Mouse (Mus musculus): ENCODE measurements around the gene Arhgef10l.

Arhgef10l gene

DNA sequence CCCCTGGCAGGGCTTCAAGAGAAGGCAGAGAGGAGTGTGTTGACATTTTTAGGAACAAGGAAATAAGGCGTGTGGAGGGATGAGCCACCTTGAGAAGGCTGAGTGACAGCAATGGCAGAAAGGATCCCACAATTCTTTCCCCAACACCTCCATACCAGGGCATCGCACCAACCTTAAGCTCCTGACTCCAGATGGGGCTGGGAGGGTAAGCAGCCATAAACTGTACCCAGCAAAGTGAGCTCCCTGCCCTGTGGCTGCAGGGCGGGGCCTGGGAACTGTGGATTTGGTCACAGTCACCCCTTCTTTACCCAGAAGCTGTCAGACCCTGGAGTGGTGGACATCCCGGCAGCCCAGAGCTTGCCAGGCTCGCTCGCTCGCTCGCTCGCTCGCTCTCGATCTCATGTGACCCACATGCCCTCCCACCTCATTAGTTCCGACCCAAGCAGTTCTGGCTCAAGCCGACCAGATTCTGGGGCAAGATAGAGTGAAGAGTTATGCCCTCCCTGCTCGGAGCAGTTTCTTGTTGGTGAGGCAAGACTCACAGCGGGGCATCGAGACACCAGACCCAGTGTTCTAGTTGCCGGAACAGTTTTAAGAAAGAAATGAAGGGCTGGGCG lies 4.3 kb downstream of the Arhgef10l start:
- DNase-seq (ENCODE audit: inconsistent age in 2 of 2, low spot score in 1 of 2) = no peak

DNA sequence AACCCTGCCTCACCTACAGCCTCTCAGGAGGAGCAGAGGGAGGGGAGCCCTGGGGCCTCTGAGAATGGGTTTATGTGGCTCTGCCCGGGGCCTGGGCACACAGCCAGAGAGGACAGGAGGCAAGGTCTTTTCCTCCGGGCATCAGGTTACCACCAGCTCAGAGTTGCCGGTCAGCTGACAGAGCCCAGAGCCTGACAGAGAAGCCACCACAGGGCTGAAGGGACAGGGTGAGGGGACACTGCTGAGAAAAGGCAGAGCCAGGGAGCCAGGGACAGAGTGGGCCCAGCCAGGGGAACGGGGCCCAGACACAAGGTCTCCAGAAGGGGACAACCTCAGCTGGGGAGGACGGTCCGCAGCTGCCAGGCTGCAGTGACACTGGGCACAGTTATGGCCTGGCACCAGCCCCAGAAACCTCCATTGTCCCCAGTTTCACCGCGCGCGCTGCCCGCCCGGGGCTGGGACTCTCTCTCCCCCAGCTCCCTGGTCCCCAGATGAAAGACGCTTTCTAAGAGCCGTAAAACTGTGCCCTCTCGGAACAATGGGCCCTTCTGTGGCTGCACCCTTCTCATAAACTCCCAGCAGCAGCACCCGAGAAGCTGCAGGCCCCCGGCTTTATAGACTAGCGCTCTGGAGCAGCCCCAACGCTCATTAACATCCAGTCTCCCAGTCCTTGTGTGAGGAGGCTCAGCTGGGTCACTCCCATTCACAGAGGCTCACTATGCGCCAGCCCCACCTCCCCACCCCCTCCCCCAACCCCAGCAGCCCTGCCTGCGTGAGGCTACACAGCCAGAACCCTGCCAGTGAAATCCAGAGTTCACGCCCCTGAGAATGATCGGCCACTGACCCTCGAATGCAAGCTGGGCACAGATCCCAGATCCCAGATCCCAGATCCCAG lies 7.9 kb downstream of the Arhgef10l start:
- DNase-seq (ENCODE audit: inconsistent age in 2 of 2, low spot score in 1 of 2) = peak; percentile 85 to 93

GRCm38 (mm10) chr4:140656529-140656928 lies 9.3 kb downstream of the Arhgef10l start:
- no peak for DNase-seq (ENCODE audit: inconsistent age in 2 of 2, low spot score in 1 of 2)

DNA sequence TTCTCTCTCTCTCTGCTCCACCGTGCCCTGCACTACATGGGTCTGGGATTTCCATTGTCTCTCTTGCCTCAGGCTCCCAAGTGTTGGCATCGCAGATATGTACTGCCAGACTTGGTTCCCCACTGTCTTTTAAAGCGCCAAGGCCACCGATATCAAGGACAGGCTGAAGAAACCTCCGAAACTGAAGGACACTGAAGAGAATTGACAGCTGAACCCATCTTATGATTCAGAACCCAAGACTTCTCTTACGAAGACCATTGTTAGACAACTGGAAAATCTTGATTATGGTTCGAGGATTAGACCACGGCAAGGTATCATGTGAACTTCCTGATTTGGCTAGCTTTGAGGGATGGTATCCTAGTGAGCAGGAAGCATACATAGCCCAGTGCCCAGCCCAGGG lies 11.0 kb downstream of the Arhgef10l start:
- no peak for DNase-seq (ENCODE audit: inconsistent age in 2 of 2, low spot score in 1 of 2)

GRCm38 (mm10) chr4:140653835-140654583 lies 11.8 kb downstream of the Arhgef10l start:
- DNase-seq (ENCODE audit: inconsistent age in 2 of 2, low spot score in 1 of 2) = no peak

DNA sequence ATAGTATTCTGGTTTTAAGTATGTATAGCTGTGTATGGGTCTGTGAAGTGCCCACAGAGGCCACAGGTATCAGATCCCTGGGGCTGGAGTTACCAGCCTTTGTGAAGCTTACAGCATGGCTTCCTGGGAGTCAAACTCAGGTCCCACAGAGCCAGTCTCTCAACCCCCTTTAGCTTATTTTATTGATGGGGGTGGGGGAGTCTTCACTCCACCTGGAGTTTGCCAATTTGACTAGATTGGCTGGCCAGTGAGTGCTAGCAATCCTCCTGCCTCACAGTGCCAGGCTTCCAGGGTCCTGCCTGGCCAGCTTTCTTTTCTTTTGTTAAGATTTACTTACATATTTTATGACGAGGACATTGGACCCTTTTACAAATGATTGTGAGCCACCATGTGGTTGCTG lies 16.1 kb downstream of the Arhgef10l start:
- no peak for DNase-seq (ENCODE audit: inconsistent age in 2 of 2, low spot score in 1 of 2)

DNA sequence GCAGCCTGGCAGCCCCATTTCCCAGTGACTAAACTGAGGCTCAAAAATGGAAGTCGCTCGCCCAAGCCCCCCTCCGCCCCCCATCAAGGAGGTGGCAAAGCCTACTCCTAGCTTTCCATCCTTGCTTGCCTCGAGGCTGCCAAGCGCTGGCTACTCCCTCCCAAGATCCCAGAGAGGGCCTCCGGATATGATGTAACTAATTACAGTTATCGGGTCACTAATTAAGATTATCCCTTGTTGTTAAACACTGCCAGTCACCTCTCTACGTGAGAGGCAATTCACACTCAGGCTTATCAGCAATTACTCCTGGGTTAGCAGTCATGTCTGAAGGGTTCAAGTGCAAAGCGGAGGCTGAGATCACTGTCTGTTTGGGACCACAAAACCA lies 16.6 kb downstream of the Arhgef10l start:
- DNase-seq (ENCODE audit: inconsistent age in 2 of 2, low spot score in 1 of 2) = no peak

DNA sequence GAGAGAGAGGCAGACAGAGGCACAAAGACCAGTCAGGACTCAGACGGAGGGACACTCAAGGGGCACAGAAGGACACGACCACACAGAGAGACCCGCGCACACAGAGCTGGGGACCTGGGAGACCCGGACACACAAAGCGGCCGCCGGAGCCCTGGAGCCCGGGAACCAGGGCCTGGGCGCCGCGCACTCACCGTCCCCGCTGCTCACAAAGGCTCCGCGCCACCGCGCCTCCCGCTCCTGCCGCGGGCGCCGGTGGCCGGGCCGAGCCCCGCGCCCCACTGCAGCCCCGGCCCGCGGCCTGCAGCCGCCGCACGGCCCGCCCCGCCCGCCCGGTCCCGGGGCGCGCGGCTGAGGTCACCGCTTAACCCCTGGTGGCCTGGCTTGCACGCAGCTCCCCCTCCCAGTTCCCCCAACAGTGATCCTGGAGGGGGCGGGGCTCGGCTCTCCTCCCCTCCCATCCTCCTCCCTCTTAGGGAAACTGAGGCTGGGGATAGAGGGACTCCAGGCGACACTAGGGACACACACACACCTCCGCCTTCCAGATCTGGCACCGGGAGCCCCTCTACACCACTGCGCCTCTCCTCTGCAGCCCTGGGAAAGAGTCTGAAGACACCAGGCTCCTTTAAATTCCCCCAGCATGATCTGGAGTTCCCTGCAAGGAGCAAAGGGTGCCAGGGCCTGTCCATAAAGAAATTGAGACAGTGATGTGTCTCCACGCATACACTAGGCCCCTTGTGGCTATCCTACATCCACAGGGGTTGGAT lies 17.2 kb downstream of the Arhgef10l start:
- DNase-seq (ENCODE audit: inconsistent age in 2 of 2, low spot score in 1 of 2) = peak; percentile 65 to 78

- peak; percentile 53 to 70 for DNase-seq (ENCODE audit: inconsistent age in 2 of 2, low spot score in 1 of 2)
These were observed 17.9 kb downstream of the Arhgef10l start for GRCm38 (mm10) chr4:140647711-140648421.

DNA sequence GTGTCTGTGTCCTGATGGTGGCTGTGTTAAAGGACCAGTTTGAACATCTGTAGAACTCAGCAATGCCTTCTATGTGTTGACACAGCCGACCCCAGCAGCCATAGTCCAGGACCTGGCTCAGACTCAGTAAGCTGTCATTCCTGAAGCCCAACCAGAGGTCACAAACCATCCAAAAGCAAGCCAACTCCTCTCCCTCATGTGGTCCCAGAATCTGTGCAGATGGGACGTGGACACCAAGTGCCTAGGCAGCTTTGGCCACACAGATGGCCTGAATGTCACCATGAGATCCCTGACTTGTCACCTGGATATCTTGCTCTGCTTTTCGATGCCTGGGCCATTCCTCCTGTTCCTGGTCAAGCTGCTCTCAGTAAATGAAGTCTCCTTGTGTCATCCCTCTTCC lies 20.2 kb downstream of the Arhgef10l start:
- no peak for DNase-seq (ENCODE audit: inconsistent age in 2 of 2, low spot score in 1 of 2)

GRCm38 (mm10) chr4:140644701-140645100 lies 21.1 kb downstream of the Arhgef10l start:
- no peak for DNase-seq (ENCODE audit: inconsistent age in 2 of 2, low spot score in 1 of 2)

DNA sequence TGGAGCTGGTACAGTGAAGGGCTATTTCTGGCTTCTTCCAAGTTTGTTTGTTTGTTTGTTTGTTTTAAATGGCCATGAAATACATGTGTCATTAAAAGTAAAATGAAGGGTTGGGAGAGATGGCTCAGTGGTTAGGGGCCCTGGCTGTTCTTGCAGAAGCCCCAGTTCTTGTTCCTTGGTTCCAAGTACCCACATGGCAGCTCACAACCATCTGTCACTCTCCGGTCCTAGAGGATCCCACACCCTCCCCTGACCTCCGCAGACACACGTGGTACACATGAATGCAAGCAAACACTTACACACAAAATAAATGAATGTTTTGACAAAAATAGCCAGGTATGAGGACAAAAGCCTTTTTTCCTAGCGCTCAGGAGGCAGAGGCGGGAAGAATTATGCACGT lies 21.5 kb downstream of the Arhgef10l start:
- no peak for DNase-seq (ENCODE audit: inconsistent age in 2 of 2, low spot score in 1 of 2)

DNA sequence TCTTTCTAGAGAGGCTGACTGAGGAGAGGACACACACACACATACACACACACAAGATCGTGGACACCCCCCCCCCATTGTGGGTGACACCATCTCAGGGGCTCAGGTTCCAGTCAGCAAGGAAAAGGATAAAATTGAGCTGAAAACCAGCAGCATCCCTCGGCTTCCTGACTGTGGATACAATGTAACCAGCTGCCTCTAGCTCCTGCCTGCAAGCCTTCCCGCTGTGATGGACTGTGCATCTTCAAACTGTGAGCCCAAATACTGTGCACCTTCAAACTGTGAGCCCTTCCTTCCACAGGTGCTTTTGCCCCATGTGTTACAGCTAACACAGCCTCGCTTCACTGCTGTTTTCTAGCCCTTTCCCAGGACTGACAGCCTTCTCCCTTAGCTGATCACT lies 23.4 kb downstream of the Arhgef10l start:
- DNase-seq (ENCODE audit: inconsistent age in 2 of 2, low spot score in 1 of 2) = no peak

DNA sequence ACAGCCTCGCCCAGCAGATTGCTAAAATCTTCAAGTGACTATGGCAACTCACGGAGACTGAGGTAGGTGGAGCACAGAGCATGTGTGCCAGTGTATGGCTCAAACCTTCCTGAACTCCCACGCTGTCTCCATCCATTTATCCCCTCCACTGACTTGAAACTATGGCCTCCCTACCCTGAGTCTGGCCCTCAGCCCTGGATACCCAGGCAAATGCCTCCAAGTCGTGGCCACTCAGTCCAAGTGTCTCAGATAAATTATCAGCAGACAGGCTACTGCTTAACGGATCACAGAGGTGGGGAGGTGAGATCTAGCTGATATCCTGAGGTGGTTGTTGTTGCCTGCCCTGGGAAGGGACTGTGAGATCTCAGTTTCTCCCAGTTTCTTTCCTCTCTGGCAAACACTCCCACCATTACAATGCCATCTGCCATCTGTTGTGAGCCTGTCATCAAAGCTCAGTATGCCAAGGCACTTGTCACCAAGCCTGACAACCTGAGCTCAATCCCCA lies 24.3 kb downstream of the Arhgef10l start:
- DNase-seq (ENCODE audit: inconsistent age in 2 of 2, low spot score in 1 of 2) = no peak

DNA sequence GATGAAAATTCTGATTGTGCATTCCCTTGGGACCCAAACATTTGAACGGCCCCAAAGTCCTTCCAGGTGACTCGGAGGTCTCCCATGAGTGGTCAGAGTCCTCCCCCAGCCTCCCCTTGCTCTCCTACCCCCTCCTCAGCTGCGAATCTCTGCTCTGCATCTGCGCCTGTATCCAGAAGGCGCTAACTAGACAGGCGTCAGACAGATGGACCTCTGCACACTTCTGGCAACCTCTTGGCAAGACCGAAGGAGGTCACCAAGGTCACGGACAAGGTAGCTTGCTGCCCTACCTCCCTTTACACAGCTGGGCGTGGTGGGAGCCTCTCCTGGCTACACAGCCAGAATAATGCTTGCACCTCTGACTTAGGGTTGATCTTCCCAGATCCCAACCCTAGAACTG lies 25.1 kb downstream of the Arhgef10l start:
- no peak for DNase-seq (ENCODE audit: inconsistent age in 2 of 2, low spot score in 1 of 2)

DNA sequence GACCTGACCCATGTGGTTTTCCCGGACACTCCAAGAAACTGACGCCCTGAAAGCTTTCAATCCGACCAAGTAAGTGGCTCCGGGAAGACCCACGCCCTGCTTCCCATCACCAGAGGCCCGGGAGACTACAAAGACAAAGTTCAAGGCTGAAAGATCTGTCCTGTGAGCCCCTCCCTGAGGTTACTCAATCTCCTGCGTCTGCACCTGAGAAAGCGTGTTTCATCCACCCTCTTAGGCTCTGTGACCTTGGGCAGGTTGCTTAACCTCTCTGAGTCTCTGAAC lies 25.6 kb downstream of the Arhgef10l start:
- DNase-seq (ENCODE audit: inconsistent age in 2 of 2, low spot score in 1 of 2) = peak in 1 of 2 experiments; percentile 22

DNA sequence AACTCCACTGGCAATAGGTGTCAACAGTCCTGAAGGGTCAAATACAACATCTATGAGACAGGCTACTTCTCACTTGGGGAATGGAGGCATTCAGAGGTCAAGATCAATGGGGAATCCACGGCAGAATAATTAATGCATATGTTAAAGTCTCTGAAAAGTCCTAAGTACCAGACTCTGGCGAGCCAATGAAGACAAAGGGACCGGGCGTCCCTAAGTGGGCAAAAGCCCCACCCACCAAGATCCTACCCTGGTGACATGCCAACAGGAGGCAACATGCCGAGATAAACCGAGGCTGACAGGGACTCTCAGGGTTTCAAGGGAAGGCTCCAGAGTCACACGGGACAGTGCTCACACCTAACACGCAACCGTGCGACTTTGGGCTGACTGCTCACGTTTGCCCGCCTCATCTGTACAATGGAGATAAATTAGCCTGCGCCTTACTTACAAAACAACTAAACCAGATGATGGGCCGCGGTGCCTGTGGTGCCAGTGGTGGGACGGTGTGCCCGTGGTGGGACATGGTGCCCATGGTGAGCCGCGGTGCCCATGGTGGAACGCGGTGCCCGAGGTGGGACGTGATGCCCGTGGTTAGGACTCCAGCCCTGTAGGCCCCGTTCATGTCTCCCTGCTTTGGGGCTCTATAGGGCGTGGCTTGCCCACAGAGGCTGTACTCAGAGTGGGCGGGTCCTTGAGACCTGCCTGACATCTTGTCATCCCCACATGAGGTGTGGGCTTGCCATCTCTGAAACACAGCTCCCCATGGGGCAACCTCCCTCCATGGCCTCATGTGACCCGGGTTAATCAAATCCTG lies 26.2 kb downstream of the Arhgef10l start:
- DNase-seq (ENCODE audit: inconsistent age in 2 of 2, low spot score in 1 of 2) = no peak

DNA sequence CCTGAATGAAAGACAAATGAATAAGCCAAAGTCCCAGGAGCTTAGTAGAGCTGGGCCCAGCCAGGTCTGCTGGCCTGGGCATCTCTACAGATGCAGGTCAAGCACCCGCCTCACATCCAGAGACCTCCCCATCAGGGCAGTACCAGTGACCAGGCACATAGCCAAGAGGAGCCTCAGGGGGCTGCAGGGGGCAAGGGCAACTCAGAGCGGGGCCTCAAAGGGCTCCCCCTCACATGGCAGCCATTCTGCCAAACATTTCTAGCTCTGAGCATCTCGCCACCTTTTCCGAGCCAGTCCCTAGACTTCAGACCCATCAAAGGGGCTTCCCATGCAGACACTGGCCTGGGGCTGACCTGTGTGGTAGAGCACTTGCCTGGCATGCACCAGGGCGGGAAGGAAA lies 27.2 kb downstream of the Arhgef10l start:
- no peak for DNase-seq (ENCODE audit: inconsistent age in 2 of 2, low spot score in 1 of 2)

- no peak for DNase-seq (ENCODE audit: inconsistent age in 2 of 2, low spot score in 1 of 2)
These were observed 28.5 kb downstream of the Arhgef10l start for GRCm38 (mm10) chr4:140637269-140637668.
